In genomic region chr9:98428783-98429182, GRCm38 (mm10) we compare ENCODE assay signal across 10 mouse cellular contexts. TPM values are rescaled to one million over a fixed set of nuclear protein-coding genes. Genes with fewer than 3 reads are reported as not detected.
DNase-seq lines count a peak whose midpoint lies in the region; ATAC-seq and TF ChIP-seq lines count a peak whose summit lies in the region.
"Had no signal": no experiment of that assay in that cellular context is flagged by ENCODE, and none has a peak within 500 bp of the region (broad histone marks: within the 10 kb centered on the region; RNA-seq: fewer than 3 reads in every experiment).

No protein-coding gene starts in this region.

- TF ChIP-seq POLR2A in kidney, adult 2 months (IDR thresholded peaks at IDR 0.05; ENCODE audit: low read depth, low read length), result no peak

- no peak for TF ChIP-seq CTCF in kidney, adult 2 months (conservative IDR thresholded peaks at IDR 0.05; ENCODE audit: insufficient read depth, insufficient read length, low read depth, low read length)

- WGBS in hindbrain, embryonic 10.5 days, result 65% methylated on average over 8 of the region's 8 CpGs
- WGBS in hindbrain, embryonic 16.5 days, result 57% methylated on average over 8 of the region's 8 CpGs
- 65% methylated on average over 8 of the region's 8 CpGs for WGBS in kidney, adult 2 months

- H3K4me3 ChIP-seq in hindbrain, embryonic 10.5 days, result no peak overlapping the region
- no peak overlapping the region for H3K4me3 ChIP-seq in hindbrain, embryonic 16.5 days (ENCODE audit: low read length)
- H3K4me3 ChIP-seq in kidney, adult 2 months (ENCODE audit: insufficient read depth, low read depth, low read length), result no peak overlapping the region
- H3K4me3 ChIP-seq: hindbrain, embryonic 15.5 days; myocyte had no signal

- no peak for ATAC-seq in hindbrain, embryonic 16.5 days
- ATAC-seq in monocyte, adult 5-6 weeks (replicated peaks; ENCODE audit: insufficient number of reproducible peaks, low FRiP score, low TSS enrichment, poor library complexity, severe bottlenecking), result no peak

- H3K9me3 ChIP-seq in hindbrain, embryonic 10.5 days, result no peaks in the 10 kb centered on the region
- H3K9me3 ChIP-seq in hindbrain, embryonic 16.5 days (ENCODE audit: control insufficient read depth, low read length), result no peaks in the 10 kb centered on the region
- H3K9me3 ChIP-seq: hindbrain, embryonic 15.5 days had no signal

- DNase-seq in hindbrain, embryonic 10.5 days (ENCODE audit: low spot score), result no peak
- peak; percentile 96 for DNase-seq in fat pad, adult 2 months (ENCODE audit: extremely low read depth, low read depth, low spot score)
- DNase-seq in kidney, adult 2 months, result peak; percentile 62
- DNase-seq in lung, postnatal 4 days, result peak; percentile 57 to 81
- DNase-seq in thymus, postnatal 36 days, result no peak
- no peak for DNase-seq in cerebellum, adult 18-20 months

- 0 out of 2 replicates have a peak overlapping the region, but pooled peaks have one; percentile 23 for H3K27ac ChIP-seq in hindbrain, embryonic 10.5 days
- H3K27ac ChIP-seq in hindbrain, embryonic 16.5 days (ENCODE audit: low read depth, low read length), result no peak overlapping the region
- H3K27ac ChIP-seq in kidney, adult 2 months (ENCODE audit: insufficient read depth, low read depth, low read length), result peak overlapping the region; percentile 40; the same call in 1 of the 2 replicates

- H3K9ac ChIP-seq in hindbrain, embryonic 16.5 days (ENCODE audit: low read depth, low read length), result no peak overlapping the region
- H3K9ac ChIP-seq: hindbrain, embryonic 15.5 days had no signal

- no peak overlapping the region; the same call in 1 of the 2 replicates for H3K4me2 ChIP-seq in hindbrain, embryonic 16.5 days (ENCODE audit: low read length)

- H3K4me1 ChIP-seq in hindbrain, embryonic 10.5 days (replicated peaks), result peaks cover 75% of the 10 kb centered on the region
- peaks cover 11% of the 10 kb centered on the region for H3K4me1 ChIP-seq in hindbrain, embryonic 16.5 days (ENCODE audit: control insufficient read depth, insufficient read depth, low read depth, low read length)
- 0 out of 2 replicates have a peak, but pooled peaks cover 8% of the 10 kb centered on the region for H3K4me1 ChIP-seq in kidney, adult 2 months (ENCODE audit: control insufficient read depth, insufficient read depth, low read length)

- H3K36me3 ChIP-seq in hindbrain, embryonic 10.5 days, result no peaks in the 10 kb centered on the region
- H3K36me3 ChIP-seq in hindbrain, embryonic 16.5 days (ENCODE audit: control insufficient read depth, insufficient read depth, low read length), result no peaks in the 10 kb centered on the region
- no peaks in the 10 kb centered on the region for H3K36me3 ChIP-seq in kidney, adult 2 months (ENCODE audit: control insufficient read depth, insufficient read depth, low read length)
- H3K36me3 ChIP-seq: hindbrain, embryonic 15.5 days had no signal

- H3K27me3 ChIP-seq in hindbrain, embryonic 10.5 days (ENCODE audit: insufficient read depth, poor library complexity, severe bottlenecking), result peaks cover 89% of the 10 kb centered on the region
- H3K27me3 ChIP-seq in hindbrain, embryonic 16.5 days (replicated peaks; ENCODE audit: control insufficient read depth, insufficient read depth, low read length), result no peaks in the 10 kb centered on the region; the same call in 1 of the 2 replicates
- no peaks in the 10 kb centered on the region for H3K27me3 ChIP-seq in kidney, adult 2 months (replicated peaks; ENCODE audit: control insufficient read depth, insufficient read depth, low read length)

RNA-seq across cellular contexts. Expression of gene Rbp1, which starts 6.0 kb away (rescaled TPM):
- 29.2 and 30.2 TPM in 2 replicates for polyA plus RNA-seq in hindbrain, embryonic 10.5 days (2016; fragmentation: Nextera tagmentation; extraction: Ambion mirVana)
- 38.1 and 44.8 TPM in 2 replicates for polyA plus RNA-seq in hindbrain, embryonic 16.5 days (2015; fragmentation: Nextera tagmentation; extraction: Ambion mirVana)
- 6.4 and 6.7 TPM in 2 replicates for polyA plus RNA-seq in kidney, adult 2 months (2012; rRNA removed)
- total RNA-seq in monocyte, adult 5-6 weeks (2017), result not detected in 3 replicates

RNA-seq across cellular contexts. Expression of gene Rbp2, which starts 57.1 kb away (rescaled TPM):
- polyA plus RNA-seq in hindbrain, embryonic 10.5 days (2016; fragmentation: Nextera tagmentation; extraction: Ambion mirVana), result 0.77 and 1.0 TPM in 2 replicates
- 0.98 and 1.3 TPM in 2 replicates for polyA plus RNA-seq in hindbrain, embryonic 16.5 days (2015; fragmentation: Nextera tagmentation; extraction: Ambion mirVana)
- polyA plus RNA-seq in kidney, adult 2 months (2012; rRNA removed), result not detected in 2 replicates
- not detected in 3 replicates for total RNA-seq in monocyte, adult 5-6 weeks (2017)

Comparison
In these comparisons a context has a peak if more than half of its experiments do, and no peak if none do; other contexts are left out.
1. DNase-seq: peak in fat pad, adult 2 months (single experiment), kidney, adult 2 months (single experiment) and lung, postnatal 4 days (2 of 2); none in hindbrain, embryonic 10.5 days (single experiment), thymus, postnatal 36 days (0 of 2) and cerebellum, adult 18-20 months (0 of 2).